Mouse (Mus musculus): ENCODE data around the gene Limk2. TPM values are rescaled to one million over a fixed set of nuclear protein-coding genes. Genes with fewer than 3 reads are reported as not detected.

The Limk2 gene
- polyA plus RNA-seq, 1 experiment: 37.8 TPM

DNA sequence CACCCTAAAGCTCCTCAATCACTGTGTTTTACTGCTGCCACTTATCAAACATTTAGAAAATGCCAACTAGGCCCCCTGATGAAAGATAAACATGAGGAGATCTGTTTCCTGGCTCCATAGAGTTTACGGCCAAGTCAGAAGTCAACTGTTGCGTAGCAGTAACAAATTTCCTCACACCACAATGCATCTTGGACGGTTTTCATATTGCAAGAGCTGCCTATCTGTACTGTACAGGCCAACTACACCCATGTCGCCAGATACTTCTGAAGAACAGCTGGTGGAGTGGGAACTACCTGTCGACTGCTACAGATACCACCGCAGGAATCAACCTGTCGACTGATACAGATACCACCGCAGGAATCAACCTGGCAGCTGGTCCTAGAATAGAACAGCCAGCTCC is 35.9 kb upstream of the Limk2 start:
- Histone ChIP-seq H3K4me3 (no peak overlapping the region), H3K27me3 (ENCODE audit: control insufficient read depth, insufficient read depth, insufficient read length) (no peaks in the 10 kb centered on the region), H3ac (ENCODE audit: control insufficient read depth, insufficient read length) (no peak overlapping the region), H3K4me2 (ENCODE audit: low read depth) (no peak overlapping the region), H3K79me2 (ENCODE audit: control insufficient read depth, insufficient read depth) (peaks cover 93% of the 10 kb centered on the region), H3K36me3 (ENCODE audit: control insufficient read depth, insufficient read depth) (peaks cover 8% of the 10 kb centered on the region)
- TF ChIP-seq TCF3 (IDR thresholded peaks at IDR 0.05; ENCODE audit: insufficient read length, low read depth) (no peak), MYOG (IDR thresholded peaks at IDR 0.05; ENCODE audit: control insufficient read depth in 1 of 3, insufficient read depth in 1 of 3, insufficient read length in 2 of 3, low read depth in 2 of 3) (no peak), REST (IDR thresholded peaks at IDR 0.05; ENCODE audit: insufficient read depth, insufficient read length) (no peak), MAX (IDR thresholded peaks at IDR 0.05; ENCODE audit: low read depth) (no peak), USF1 (IDR thresholded peaks at IDR 0.05; ENCODE audit: low read depth) (no peak)

DNA sequence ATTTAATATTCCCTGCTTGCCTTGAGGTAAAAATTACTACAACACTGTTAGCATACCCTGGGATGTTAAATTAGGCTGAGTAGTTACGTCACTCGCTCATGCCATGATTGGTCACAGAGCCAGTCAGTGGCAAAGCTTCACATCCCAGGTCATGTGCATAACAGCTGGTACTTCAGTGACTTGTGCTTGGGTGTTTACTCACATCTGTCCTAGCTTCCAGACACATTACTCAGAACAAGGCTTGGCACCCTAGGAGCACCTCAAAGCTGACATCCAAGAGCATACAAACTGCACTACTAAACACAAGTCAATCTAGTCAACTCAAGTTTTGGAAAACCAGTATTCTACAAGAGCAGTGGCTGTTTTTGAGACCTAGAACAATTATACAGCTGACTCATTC is 34.1 kb upstream of the Limk2 start:
- H3ac ChIP-seq (ENCODE audit: control insufficient read depth, insufficient read length): no peak overlapping the region
- no peak overlapping the region for H3K4me3 ChIP-seq
- peaks cover 8% of the 10 kb centered on the region for H3K36me3 ChIP-seq (ENCODE audit: control insufficient read depth, insufficient read depth)
- H3K4me2 ChIP-seq (ENCODE audit: low read depth): peak overlapping the region; percentile 26
- no peaks in the 10 kb centered on the region for H3K27me3 ChIP-seq (ENCODE audit: control insufficient read depth, insufficient read depth, insufficient read length)
- TF ChIP-seq USF1 (IDR thresholded peaks at IDR 0.05; ENCODE audit: low read depth) (peak; percentile 59), CEBPB (IDR thresholded peaks at IDR 0.05; ENCODE audit: insufficient read depth, poor library complexity, severe bottlenecking) (peak; percentile 22; the same call in 1 of the 2 replicates), SRF (IDR thresholded peaks at IDR 0.05; ENCODE audit: control insufficient read depth, insufficient read length, low read depth) (no peak), REST (IDR thresholded peaks at IDR 0.05; ENCODE audit: insufficient read depth, insufficient read length) (no peak), POLR2AphosphoS2 (IDR thresholded peaks at IDR 0.05; ENCODE audit: insufficient read length, low read depth) (no peak), E2F4 (IDR thresholded peaks at IDR 0.05; ENCODE audit: insufficient read depth) (no peak), MYOD1 (IDR thresholded peaks at IDR 0.05; ENCODE audit: control insufficient read depth in 1 of 3, insufficient read length in 2 of 3, low read depth in 2 of 3) (peak; percentile 26 to 89 (median 89)), MAX (IDR thresholded peaks at IDR 0.05; ENCODE audit: low read depth) (no peak), MYOG (IDR thresholded peaks at IDR 0.05; ENCODE audit: control insufficient read depth in 1 of 3, insufficient read depth in 1 of 3, insufficient read length in 2 of 3, low read depth in 2 of 3) (peak; percentile 12 to 84 (median 81)), POLR2A (IDR thresholded peaks at IDR 0.05; ENCODE audit: insufficient read length, low read depth) (no peak), TCF12 (IDR thresholded peaks at IDR 0.05; ENCODE audit: insufficient read depth, poor library complexity, severe bottlenecking) (peak; percentile 57), TCF3 (IDR thresholded peaks at IDR 0.05; ENCODE audit: insufficient read length, low read depth) (no peak)
- peaks cover 87% of the 10 kb centered on the region for H3K79me2 ChIP-seq (ENCODE audit: control insufficient read depth, insufficient read depth)

DNA sequence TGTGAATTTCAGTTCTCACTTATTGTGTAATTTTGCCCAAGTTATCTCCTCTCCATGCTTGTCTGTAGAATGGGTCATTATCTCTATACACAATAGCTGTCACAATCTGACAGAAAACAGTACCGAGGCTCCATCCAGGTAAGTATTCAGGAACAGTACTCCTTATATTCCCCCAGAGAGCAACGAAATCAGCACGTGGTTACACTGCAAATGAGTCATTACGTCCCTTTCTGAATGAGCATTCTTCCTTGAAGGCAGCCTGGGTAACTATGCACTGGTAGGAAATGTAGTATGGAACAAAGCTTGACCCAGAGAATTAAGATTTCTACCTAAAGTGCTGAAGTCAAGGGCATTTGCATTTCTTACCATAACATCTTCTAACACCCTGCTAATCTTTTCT is 33.7 kb upstream of the Limk2 start:
- Histone ChIP-seq H3K4me3 (no peak overlapping the region), H3K36me3 (ENCODE audit: control insufficient read depth, insufficient read depth) (peaks cover 6% of the 10 kb centered on the region), H3K27me3 (ENCODE audit: control insufficient read depth, insufficient read depth, insufficient read length) (no peaks in the 10 kb centered on the region), H3K79me2 (ENCODE audit: control insufficient read depth, insufficient read depth) (peaks cover 84% of the 10 kb centered on the region), H3K4me2 (ENCODE audit: low read depth) (peak overlapping the region; percentile 26), H3ac (ENCODE audit: control insufficient read depth, insufficient read length) (no peak overlapping the region)
- TF ChIP-seq REST (IDR thresholded peaks at IDR 0.05; ENCODE audit: insufficient read depth, insufficient read length) (no peak), POLR2AphosphoS2 (IDR thresholded peaks at IDR 0.05; ENCODE audit: insufficient read length, low read depth) (no peak), USF1 (IDR thresholded peaks at IDR 0.05; ENCODE audit: low read depth) (peak; percentile 64)

DNA sequence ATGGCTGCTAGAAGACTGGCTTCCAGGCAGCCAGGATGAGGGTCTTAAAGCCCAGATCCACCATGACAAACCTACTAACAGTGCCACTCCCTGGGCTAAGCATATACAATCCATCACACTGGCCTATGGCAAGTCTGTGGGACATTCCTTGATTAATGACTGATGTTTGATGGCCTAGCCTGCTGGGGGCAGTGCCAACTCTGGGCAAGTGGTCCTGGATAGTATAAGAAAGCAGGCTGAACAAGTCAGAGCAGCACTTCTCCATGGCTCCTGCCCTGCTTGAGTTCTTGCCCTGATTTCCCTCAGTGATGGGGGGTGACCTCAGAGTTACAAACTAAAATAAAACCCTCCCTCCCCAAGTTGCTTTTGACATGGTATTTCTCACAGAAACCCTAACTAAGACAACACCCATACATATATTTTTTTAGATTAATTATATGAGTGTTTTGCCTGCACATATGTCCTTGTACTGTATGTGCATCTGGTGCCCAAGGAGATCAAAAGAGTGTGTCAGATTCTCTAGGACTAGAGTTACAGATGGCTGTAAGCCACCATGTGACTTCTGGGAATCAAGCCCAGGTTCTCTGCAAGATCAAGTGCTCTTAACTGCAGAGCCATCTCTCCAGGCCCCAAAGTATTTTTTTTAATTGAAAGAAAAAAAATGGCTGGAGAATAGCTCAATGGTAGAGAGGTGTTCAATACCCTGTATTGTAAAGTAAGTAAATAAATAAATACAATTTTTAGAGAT is 32.9 kb upstream of the Limk2 start:
- H3K36me3 ChIP-seq (ENCODE audit: control insufficient read depth, insufficient read depth): peaks cover 13% of the 10 kb centered on the region
- H3K4me2 ChIP-seq (ENCODE audit: low read depth): no peak overlapping the region
- no peaks in the 10 kb centered on the region for H3K27me3 ChIP-seq (ENCODE audit: control insufficient read depth, insufficient read depth, insufficient read length)
- H3K4me3 ChIP-seq: no peak overlapping the region
- TF ChIP-seq USF1 (IDR thresholded peaks at IDR 0.05; ENCODE audit: low read depth) (peak; percentile 68), POLR2AphosphoS2 (IDR thresholded peaks at IDR 0.05; ENCODE audit: insufficient read length, low read depth) (no peak)
- H3K79me2 ChIP-seq (ENCODE audit: control insufficient read depth, insufficient read depth): peaks cover 83% of the 10 kb centered on the region
- no peak overlapping the region for H3ac ChIP-seq (ENCODE audit: control insufficient read depth, insufficient read length)

DNA sequence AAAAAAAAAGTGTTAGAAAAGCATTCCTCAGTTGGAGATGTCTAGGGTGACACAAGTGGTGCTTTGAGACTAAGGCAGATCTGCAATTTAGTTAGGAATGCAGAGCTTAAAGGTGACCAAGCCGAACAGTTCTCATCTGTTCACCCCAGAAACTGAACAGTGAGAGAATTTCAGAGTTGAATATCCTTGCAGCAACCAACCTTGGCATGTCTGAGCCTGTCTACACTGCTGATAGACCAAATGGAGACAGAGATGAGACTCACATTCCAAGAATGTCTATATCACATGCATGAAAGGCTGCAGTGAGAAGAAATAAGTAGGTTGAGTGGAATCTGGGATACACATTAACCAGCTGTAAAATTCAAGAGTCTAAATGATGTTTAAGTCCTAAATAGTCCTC is 28.6 kb upstream of the Limk2 start:
- peaks cover 10% of the 10 kb centered on the region for H3K36me3 ChIP-seq (ENCODE audit: control insufficient read depth, insufficient read depth)
- no peak overlapping the region for H3ac ChIP-seq (ENCODE audit: control insufficient read depth, insufficient read length)
- no peak for TF ChIP-seq SRF (IDR thresholded peaks at IDR 0.05; ENCODE audit: control insufficient read depth, insufficient read length, low read depth)
- TF ChIP-seq E2F4 (IDR thresholded peaks at IDR 0.05; ENCODE audit: insufficient read depth): no peak
- no peak for TF ChIP-seq TCF3 (IDR thresholded peaks at IDR 0.05; ENCODE audit: insufficient read length, low read depth)
- TF ChIP-seq REST (IDR thresholded peaks at IDR 0.05; ENCODE audit: insufficient read depth, insufficient read length): no peak
- no peak for TF ChIP-seq MAX (IDR thresholded peaks at IDR 0.05; ENCODE audit: low read depth)
- TF ChIP-seq MYOD1 (IDR thresholded peaks at IDR 0.05; ENCODE audit: control insufficient read depth in 1 of 3, insufficient read length in 2 of 3, low read depth in 2 of 3): no peak
- TF ChIP-seq POLR2AphosphoS2 (IDR thresholded peaks at IDR 0.05; ENCODE audit: insufficient read length, low read depth): no peak
- no peak for TF ChIP-seq MYOG (IDR thresholded peaks at IDR 0.05; ENCODE audit: control insufficient read depth in 1 of 3, insufficient read depth in 1 of 3, insufficient read length in 2 of 3, low read depth in 2 of 3)
- TF ChIP-seq USF1 (IDR thresholded peaks at IDR 0.05; ENCODE audit: low read depth): no peak
- no peak for TF ChIP-seq CEBPB (IDR thresholded peaks at IDR 0.05; ENCODE audit: insufficient read depth, poor library complexity, severe bottlenecking)
- TF ChIP-seq TCF12 (IDR thresholded peaks at IDR 0.05; ENCODE audit: insufficient read depth, poor library complexity, severe bottlenecking): no peak
- TF ChIP-seq POLR2A (IDR thresholded peaks at IDR 0.05; ENCODE audit: insufficient read length, low read depth): no peak
- H3K4me2 ChIP-seq (ENCODE audit: low read depth): no peak overlapping the region
- H3K79me2 ChIP-seq (ENCODE audit: control insufficient read depth, insufficient read depth): peaks cover 84% of the 10 kb centered on the region
- no peaks in the 10 kb centered on the region for H3K27me3 ChIP-seq (ENCODE audit: control insufficient read depth, insufficient read depth, insufficient read length)
- no peak overlapping the region for H3K4me3 ChIP-seq

Data from myocyte (in vitro differentiated cells).